Mouse (Mus musculus) 3134 (cell line): Measurements from ENCODE around the gene Zfp617.
"Not testable (repeated sequence)": the region's sequence is repeated elsewhere in the genome, so short reads cannot be mapped to it uniquely, and the experiment has no call there.

Experiments used
- DNase-seq: peaks from one replicate; pipeline ENCODE4 v3.0.0-alpha.2; 2011; ENCODE audit warnings: low spot score; ENCODE audit not compliant: insufficient read length; ENCODE audit errors: extremely low read depth

The Zfp617 gene

GRCm38 (mm10) chr8:71908309-71909261, at the start of gene Zfp617, which contains the start of gene Zfp882:
Gene Zfp617, plus strand, starts transcription at chr8:71908635.
Gene Zfp882, plus strand, starts transcription at chr8:71908608.
- DNase-seq, result peak; percentile 78

- not testable (repeated sequence) for DNase-seq
These were observed 46.9 kb upstream of the Zfp617 start for GRCm38 (mm10) chr8:71861551-71861950.

- DNase-seq, result not testable (repeated sequence)
These were observed 46.4 kb upstream of the Zfp617 start for GRCm38 (mm10) chr8:71862038-71862437.

GRCm38 (mm10) chr8:71881618-71882274, 26.7 kb upstream of the Zfp617 start, which contains the start of gene Zfp709:
Gene Zfp709, plus strand, starts transcription at chr8:71882019.
- DNase-seq, result peak; percentile 1

- not testable (repeated sequence) for DNase-seq
These were observed 7.8 kb upstream of the Zfp617 start for GRCm38 (mm10) chr8:71900666-71901065.

GRCm38 (mm10) chr8:71903084-71903483, 5.4 kb upstream of the Zfp617 start:
- not testable (repeated sequence) for DNase-seq

GRCm38 (mm10) chr8:71906809-71907208, 1.6 kb upstream of the Zfp617 start:
- no peak for DNase-seq

GRCm38 (mm10) chr8:71907798-71908257, 607 bp upstream of the Zfp617 start:
- DNase-seq, result no peak

GRCm38 (mm10) chr8:71912286-71912685, 3.9 kb downstream of the Zfp617 start:
- DNase-seq, result no peak

GRCm38 (mm10) chr8:71922567-71923401, 14.3 kb downstream of the Zfp617 start:
- DNase-seq, result peak; percentile 90

- no peak for DNase-seq
These were observed 17.4 kb downstream of the Zfp617 start for GRCm38 (mm10) chr8:71925791-71926190.

GRCm38 (mm10) chr8:71926551-71926950, 18.1 kb downstream of the Zfp617 start:
- DNase-seq, result no peak

GRCm38 (mm10) chr8:71927779-71928178, 19.3 kb downstream of the Zfp617 start:
- no peak for DNase-seq

- not testable (repeated sequence) for DNase-seq
These were observed 29.6 kb downstream of the Zfp617 start for GRCm38 (mm10) chr8:71938037-71938436.

GRCm38 (mm10) chr8:71940293-71941208, 32.1 kb downstream of the Zfp617 start:
- DNase-seq, result no peak

GRCm38 (mm10) chr8:71941776-71942175, 33.3 kb downstream of the Zfp617 start:
- no peak for DNase-seq

- no peak for DNase-seq
These were observed 40.2 kb downstream of the Zfp617 start for GRCm38 (mm10) chr8:71948624-71949023.

- peak; percentile 93 for DNase-seq
These were observed 42.2 kb downstream of the Zfp617 start, which contains the start of gene Zfp961 for GRCm38 (mm10) chr8:71950482-71951221. Gene Zfp961, plus strand, starts transcription at chr8:71951038.
